Mouse (Mus musculus): ENCODE measurements around the gene Exd2. TPM values are rescaled to one million over a fixed set of nuclear protein-coding genes. Genes with fewer than 3 reads are reported as not detected.
"Not testable (repeated sequence)": the region's sequence is repeated elsewhere in the genome, so short reads cannot be mapped to it uniquely, and the experiment has no call there.

Exd2 gene
- polyA plus RNA-seq, 1 experiment from 2014 or later: 6.6 TPM

- no peaks in the 10 kb centered on the region for H3K36me3 ChIP-seq
- ATAC-seq (ENCODE audit: low read depth): no peak
- H3K9ac ChIP-seq: no peak overlapping the region
- H3K27ac ChIP-seq: no peak overlapping the region
- peaks cover 10% of the 10 kb centered on the region; the same call in 1 of the 2 replicates for H3K27me3 ChIP-seq
- H3K9me3 ChIP-seq (replicated peaks): no peaks in the 10 kb centered on the region
- no peak for DNase-seq
- no peaks in the 10 kb centered on the region for H3K4me1 ChIP-seq (replicated peaks)
- no peak overlapping the region for H3K4me3 ChIP-seq (replicated peaks)
- no peak overlapping the region for H3K4me2 ChIP-seq
- 64% methylated on average over 9 of the region's 9 CpGs for WGBS (ENCODE audit: insufficient replicate concordance)
Observed at GRCm38 (mm10) chr12:80444525-80445109, 18.3 kb upstream of the Exd2 start.

DNA sequence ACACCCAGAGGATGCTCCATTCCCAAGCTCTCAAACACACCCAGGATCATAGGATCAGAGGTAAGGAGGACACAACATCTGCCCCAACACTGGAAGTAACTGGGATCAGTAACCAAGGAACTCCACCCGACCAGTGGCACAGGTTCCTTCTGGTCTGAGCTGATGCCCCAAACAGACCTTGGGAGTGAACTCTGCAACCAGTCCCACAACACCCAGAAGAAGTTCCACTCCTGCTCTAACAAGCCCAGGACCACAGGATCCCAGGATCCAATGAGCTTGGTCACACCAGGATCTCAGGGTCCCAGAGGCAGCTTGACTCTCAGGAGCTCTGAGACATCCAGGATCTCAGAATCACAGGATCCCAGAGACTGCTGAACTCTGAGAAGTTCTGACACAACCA is 9.4 kb upstream of the Exd2 start:
- H3K27ac ChIP-seq: no peak overlapping the region

DNA sequence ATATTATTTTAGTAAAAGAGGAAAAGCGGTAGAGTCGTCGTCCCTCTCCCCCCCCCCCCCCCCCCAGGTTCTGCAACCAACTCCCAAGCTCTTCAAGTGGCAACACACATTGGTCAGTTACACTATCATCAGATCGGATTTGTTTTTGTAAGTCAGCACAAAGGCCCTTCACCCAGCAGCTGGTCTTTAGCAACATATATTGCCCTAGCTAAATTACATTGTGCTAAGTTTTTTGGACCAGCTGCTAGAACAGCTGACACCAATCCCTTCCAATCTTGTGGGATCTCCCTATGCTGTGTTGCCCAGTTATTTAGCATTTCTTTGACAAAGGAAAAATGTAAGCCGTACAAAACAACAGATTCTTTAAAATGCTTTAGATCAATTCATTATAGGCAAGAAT is 4.9 kb upstream of the Exd2 start:
- no peak overlapping the region for H3K9ac ChIP-seq
- no peaks in the 10 kb centered on the region for H3K9me3 ChIP-seq (replicated peaks)
- H3K4me1 ChIP-seq (replicated peaks): no peaks in the 10 kb centered on the region; the same call in 1 of the 2 replicates
- no peak overlapping the region for H3K4me2 ChIP-seq
- H3K27ac ChIP-seq: no peak overlapping the region
- ATAC-seq (ENCODE audit: low read depth): no peak
- H3K36me3 ChIP-seq: no peaks in the 10 kb centered on the region
- WGBS (ENCODE audit: insufficient replicate concordance): 64% methylated on average over 5 of the region's 5 CpGs
- no peaks in the 10 kb centered on the region for H3K27me3 ChIP-seq
- no peak for DNase-seq
- H3K4me3 ChIP-seq (replicated peaks): no peak overlapping the region

More for the DNA sequence above, 9.4 kb upstream of the Exd2 start:
- no peak for DNase-seq
- Histone ChIP-seq H3K9ac (no peak overlapping the region), H3K9me3 (replicated peaks) (no peaks in the 10 kb centered on the region), H3K36me3 (no peaks in the 10 kb centered on the region), H3K4me3 (replicated peaks) (no peak overlapping the region), H3K4me1 (replicated peaks) (no peaks in the 10 kb centered on the region), H3K4me2 (no peak overlapping the region), H3K27me3 (peaks cover 4% of the 10 kb centered on the region; the same call in 1 of the 2 replicates)
- no peak for ATAC-seq (ENCODE audit: low read depth)
- WGBS (ENCODE audit: insufficient replicate concordance): 66% methylated on average over 1 of the region's 1 CpGs

DNA sequence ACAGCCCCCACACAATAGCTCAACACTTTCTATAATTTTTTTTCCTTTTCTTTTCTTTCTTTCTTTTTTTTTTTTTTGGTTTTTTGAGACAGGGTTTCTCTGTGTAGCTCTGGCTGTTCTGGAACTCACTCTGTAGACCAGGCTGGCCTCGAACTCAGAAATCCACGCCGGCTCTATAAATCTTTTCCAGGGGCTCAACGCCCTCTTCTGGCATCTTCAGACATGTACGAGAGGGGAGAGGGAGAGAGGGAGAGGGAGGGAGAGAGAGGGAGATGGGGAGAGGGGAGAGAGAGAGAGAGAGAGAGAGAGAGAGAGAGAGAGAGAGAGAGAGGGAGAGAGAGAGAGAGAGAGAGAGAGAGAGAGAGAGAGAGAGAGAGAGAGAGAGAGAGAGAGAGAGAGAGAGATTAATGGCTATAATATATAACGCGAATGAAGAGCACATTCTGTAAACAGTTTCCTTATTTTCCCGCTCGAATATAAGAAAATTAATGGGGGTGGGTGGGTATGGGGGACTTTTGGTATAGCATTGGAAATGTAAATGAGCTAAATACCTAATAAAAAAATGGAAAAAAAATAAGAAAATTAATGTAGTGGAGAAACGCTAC is 501 bp upstream of the Exd2 start:
- DNase-seq; H3K36me3 ChIP-seq; H3K27me3 ChIP-seq; H3K9me3 ChIP-seq (replicated peaks); ATAC-seq (ENCODE audit: low read depth): not testable (repeated sequence)
- peak overlapping the region; percentile 87 for H3K4me2 ChIP-seq
- peaks cover 11% of the 10 kb centered on the region for H3K4me1 ChIP-seq (replicated peaks)
- WGBS (ENCODE audit: insufficient replicate concordance): 7% methylated on average over 10 of the region's 10 CpGs
- peak overlapping the region; percentile 74; the same call in 1 of the 2 replicates for H3K27ac ChIP-seq
- peak overlapping the region; percentile 82 for H3K9ac ChIP-seq
- H3K4me3 ChIP-seq (replicated peaks): peak overlapping the region; percentile 86

- DNase-seq: no peak
- Histone ChIP-seq H3K9ac (peak overlapping the region; percentile 82), H3K4me1 (replicated peaks) (peaks cover 11% of the 10 kb centered on the region), H3K36me3 (no peaks in the 10 kb centered on the region), H3K9me3 (replicated peaks) (no peaks in the 10 kb centered on the region), H3K27me3 (no peaks in the 10 kb centered on the region), H3K27ac (peak overlapping the region; percentile 74), H3K4me3 (replicated peaks) (peak overlapping the region; percentile 86), H3K4me2 (peak overlapping the region; percentile 87)
- ATAC-seq (ENCODE audit: low read depth): no peak
- 20% methylated on average over 17 of the region's 17 CpGs for WGBS (ENCODE audit: insufficient replicate concordance)
Observed at GRCm38 (mm10) chr12:80463666-80464269, 873 bp downstream of the Exd2 start.

- H3K9me3 ChIP-seq (replicated peaks): no peaks in the 10 kb centered on the region
- H3K36me3 ChIP-seq: no peaks in the 10 kb centered on the region
Observed at GRCm38 (mm10) chr12:80470206-80470605, 7.3 kb downstream of the Exd2 start.

GRCm38 (mm10) chr12:80471926-80472325 is 9.0 kb downstream of the Exd2 start:
- no peak for ATAC-seq (ENCODE audit: low read depth)
- DNase-seq: no peak
- H3K9me3 ChIP-seq (replicated peaks): no peaks in the 10 kb centered on the region
- H3K36me3 ChIP-seq: no peaks in the 10 kb centered on the region
- H3K4me2 ChIP-seq: no peak overlapping the region
- 0 out of 2 replicates have a peak, but pooled peaks cover 8% of the 10 kb centered on the region for H3K4me1 ChIP-seq (replicated peaks)
- no peak overlapping the region for H3K4me3 ChIP-seq (replicated peaks)
- H3K9ac ChIP-seq: no peak overlapping the region
- H3K27ac ChIP-seq: no peak overlapping the region
- WGBS (ENCODE audit: insufficient replicate concordance): 63% methylated on average over 4 of the region's 4 CpGs
- H3K27me3 ChIP-seq: no peaks in the 10 kb centered on the region

More at GRCm38 (mm10) chr12:80470206-80470605, 7.3 kb downstream of the Exd2 start:
- no peak overlapping the region for H3K27ac ChIP-seq
- no peak overlapping the region for H3K9ac ChIP-seq
- ATAC-seq (ENCODE audit: low read depth) (no peak), DNase-seq (no peak)
- H3K4me3 ChIP-seq (replicated peaks): no peak overlapping the region
- no peak overlapping the region for H3K4me2 ChIP-seq
- WGBS (ENCODE audit: insufficient replicate concordance): 75% methylated on average over 2 of the region's 2 CpGs
- no peaks in the 10 kb centered on the region for H3K27me3 ChIP-seq
- H3K4me1 ChIP-seq (replicated peaks): 0 out of 2 replicates have a peak, but pooled peaks cover 8% of the 10 kb centered on the region

DNA sequence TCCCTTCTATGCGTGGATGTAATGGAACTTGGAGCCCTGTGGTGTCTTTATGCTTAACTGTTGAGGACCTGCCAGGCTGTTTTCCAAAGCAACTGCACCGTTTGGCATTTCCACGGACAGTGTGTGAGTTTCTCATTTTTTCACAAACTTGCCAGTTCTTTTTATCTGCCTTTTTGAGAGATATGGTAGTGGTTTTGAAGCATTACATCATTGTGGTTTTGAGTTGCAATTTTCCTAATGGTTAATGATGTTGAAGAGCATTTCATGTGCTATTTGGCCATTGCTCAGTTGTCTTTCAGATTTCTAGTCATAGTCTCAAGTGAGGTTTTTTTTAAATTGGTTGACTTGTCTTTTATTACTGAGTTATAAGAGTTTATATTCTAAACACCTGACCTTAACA is 10.8 kb downstream of the Exd2 start:
- Histone ChIP-seq H3K4me2 (no peak overlapping the region), H3K27ac (no peak overlapping the region), H3K27me3 (no peaks in the 10 kb centered on the region), H3K4me1 (replicated peaks) (0 out of 2 replicates have a peak, but pooled peaks cover 8% of the 10 kb centered on the region), H3K36me3 (no peaks in the 10 kb centered on the region), H3K4me3 (replicated peaks) (no peak overlapping the region), H3K9me3 (replicated peaks) (no peaks in the 10 kb centered on the region), H3K9ac (no peak overlapping the region)
- ATAC-seq (ENCODE audit: low read depth) (no peak), DNase-seq (no peak)
- 46% methylated on average over 3 of the region's 3 CpGs for WGBS (ENCODE audit: insufficient replicate concordance)

DNA sequence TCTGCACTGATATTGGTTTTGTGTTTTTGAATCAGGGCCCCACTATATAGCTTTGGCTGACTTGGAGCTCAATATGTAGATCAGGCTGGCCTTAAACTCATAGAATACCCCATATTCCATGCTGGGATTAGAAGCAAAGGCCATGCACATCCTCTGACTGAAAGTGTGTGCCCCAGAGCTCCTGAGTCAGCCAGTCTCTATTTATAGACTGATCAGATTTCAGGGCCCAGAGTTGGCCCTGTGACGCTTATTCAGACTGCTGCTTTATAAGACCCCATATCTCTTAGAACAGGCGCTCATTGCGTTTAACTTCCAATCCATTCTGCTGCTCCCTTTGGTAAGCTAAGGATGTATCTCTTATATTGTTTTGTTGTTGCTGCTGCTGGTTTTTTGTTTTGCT is 17.1 kb downstream of the Exd2 start:
- Histone ChIP-seq H3K9ac (no peak overlapping the region), H3K4me3 (replicated peaks) (no peak overlapping the region), H3K27ac (no peak overlapping the region), H3K4me1 (replicated peaks) (no peaks in the 10 kb centered on the region), H3K4me2 (no peak overlapping the region), H3K36me3 (0 out of 2 replicates have a peak, but pooled peaks cover 9% of the 10 kb centered on the region), H3K9me3 (replicated peaks) (no peaks in the 10 kb centered on the region), H3K27me3 (no peaks in the 10 kb centered on the region)
- DNase-seq: no peak
- WGBS (ENCODE audit: insufficient replicate concordance): 71% methylated on average over 3 of the region's 3 CpGs
- ATAC-seq (ENCODE audit: low read depth): no peak

- WGBS (ENCODE audit: insufficient replicate concordance): 69% methylated on average over 3 of the region's 3 CpGs
- no peak overlapping the region for H3K27ac ChIP-seq
- H3K9me3 ChIP-seq (replicated peaks): no peaks in the 10 kb centered on the region
Observed at GRCm38 (mm10) chr12:80483397-80483796, 20.5 kb downstream of the Exd2 start.

DNA sequence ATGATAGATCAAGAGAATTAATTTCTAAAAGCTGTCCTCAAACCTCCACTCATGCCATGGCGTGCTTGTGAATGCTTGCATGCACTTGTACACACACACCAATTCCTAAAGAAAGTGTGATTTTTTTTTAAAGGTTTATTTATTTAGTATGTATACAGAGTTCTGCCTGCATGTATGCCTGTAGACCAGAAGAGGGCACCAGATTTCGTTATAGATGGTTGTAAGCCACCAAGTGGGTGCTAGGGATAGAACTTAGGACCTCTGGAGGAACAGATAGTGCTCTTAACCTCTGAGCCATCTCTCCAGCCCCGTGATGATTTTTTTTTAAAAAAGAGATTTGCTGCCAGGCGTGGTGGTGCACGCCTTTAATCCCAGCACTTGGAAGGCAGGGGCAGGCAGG is 30.4 kb downstream of the Exd2 start:
- Histone ChIP-seq H3K27ac (no peak overlapping the region), H3K4me2 (no peak overlapping the region), H3K4me3 (replicated peaks) (no peak overlapping the region), H3K4me1 (replicated peaks) (no peaks in the 10 kb centered on the region), H3K27me3 (no peaks in the 10 kb centered on the region), H3K9me3 (replicated peaks) (no peaks in the 10 kb centered on the region), H3K9ac (no peak overlapping the region), H3K36me3 (peaks cover 30% of the 10 kb centered on the region)
- WGBS (ENCODE audit: insufficient replicate concordance): 77% methylated on average over 5 of the region's 5 CpGs
- DNase-seq: no peak
- ATAC-seq (ENCODE audit: low read depth): no peak

More at GRCm38 (mm10) chr12:80483397-80483796, 20.5 kb downstream of the Exd2 start:
- DNase-seq (no peak), ATAC-seq (ENCODE audit: low read depth) (no peak)
- no peak overlapping the region for H3K9ac ChIP-seq
- no peak overlapping the region for H3K4me3 ChIP-seq (replicated peaks)
- H3K27me3 ChIP-seq: no peaks in the 10 kb centered on the region
- H3K4me2 ChIP-seq: no peak overlapping the region
- 0 out of 2 replicates have a peak, but pooled peaks cover 9% of the 10 kb centered on the region for H3K36me3 ChIP-seq
- H3K4me1 ChIP-seq (replicated peaks): no peaks in the 10 kb centered on the region

Measured in liver, embryonic 13.5 days (tissue).